Mouse (Mus musculus) intestine, embryonic 14.5 days (tissue): ENCODE data around the gene Plxnc1. TPM values are rescaled to one million over a fixed set of nuclear protein-coding genes. Genes with fewer than 3 reads are reported as not detected.

ENCODE experiments used
- ATAC-seq: fragments of 200-750 bp; cut with Nextera tagmentation; replicated peaks from 2 replicates; pipeline ENCODE4 v1.8.0; 2017; ENCODE audit warnings: low read depth, moderate number of reproducible peaks, moderate TSS enrichment, moderate library complexity; ENCODE audit not compliant: low FRiP score, low TSS enrichment
- DNase-seq: peaks from one replicate; pipeline ENCODE4 v3.0.0-alpha.2; 2018; ENCODE audit warnings: low spot score
- H3K27ac ChIP-seq: fragments of 300-500 bp; sonication (generic); 2 replicates; pipeline ENCODE4 v1.5.1; 2014; ENCODE audit warnings: low read depth, mild to moderate bottlenecking, control low read depth
- H3K27me3 ChIP-seq: fragments of 300-500 bp; sonication (generic); replicated peaks from 2 replicates; pipeline ENCODE4 v1.6.1; 2014; ENCODE audit warnings: low read length, control low read depth; ENCODE audit not compliant: control insufficient read depth, insufficient read depth
- H3K36me3 ChIP-seq: fragments of 300-500 bp; sonication (generic); 2 replicates; pipeline ENCODE4 v1.6.1; 2014; ENCODE audit warnings: low read length, control low read depth; ENCODE audit not compliant: control insufficient read depth, insufficient read depth
- H3K4me1 ChIP-seq: fragments of 300-500 bp; sonication (generic); replicated peaks from 2 replicates; pipeline ENCODE4 v1.6.1; 2014; ENCODE audit warnings: low read length, control low read depth, mixed read lengths; ENCODE audit not compliant: control insufficient read depth, insufficient read depth
- H3K4me2 ChIP-seq: fragments of 300-500 bp; sonication (generic); 2 replicates; pipeline ENCODE4 v1.6.1; 2014; ENCODE audit warnings: low read length
- H3K4me3 ChIP-seq: fragments of 300-500 bp; sonication (generic); 2 replicates; pipeline ENCODE4 v1.5.1; 2014; ENCODE audit warnings: low read depth, low read length, control low read depth, mixed read lengths
- H3K9ac ChIP-seq: fragments of 300-500 bp; sonication (generic); 2 replicates; pipeline ENCODE4 v1.6.1; 2014; ENCODE audit warnings: mild to moderate bottlenecking, low read length
- H3K9me3 ChIP-seq: fragments of 300-500 bp; sonication (generic); 2 replicates; pipeline ENCODE4 v1.6.1; 2016; ENCODE audit warnings: low read length, control low read depth; ENCODE audit not compliant: control insufficient read depth
- WGBS: fragments of 180-500 bp; shearing (Covaris S2); extraction: QIAGEN DNeasy Blood & Tissue Kit; methylation state at CpG from one replicate; pipeline ENCODE4 v1.1.7; 2014; 5-methylcytosine and 5-hydroxymethylcytosine counted together
- polyA plus RNA-seq: library from polyadenylated mRNA; unstranded; fragments of >200 nt; fragmentation: Nextera tagmentation; extraction: Ambion mirVana; gene quantifications from 2 replicates; pipeline ENCODE4 v1.2.1, GENCODE M21; 2014

The Plxnc1 gene
- polyA plus RNA-seq, 1 experiment from 2014 or later, result 1.2 TPM

GRCm38 (mm10) chr10:94943846-94944690 lies 567 bp downstream of the Plxnc1 start:
- Histone ChIP-seq H3K9ac (peak overlapping the region; percentile 56), H3K4me2 (peak overlapping the region; percentile 86), H3K36me3 (no peaks in the 10 kb centered on the region), H3K4me3 (peak overlapping the region; percentile 70), H3K4me1 (peaks cover 15% of the 10 kb centered on the region; the same call in 1 of the 2 replicates), H3K27me3 (peaks cover 54% of the 10 kb centered on the region), H3K9me3 (no peaks in the 10 kb centered on the region), H3K27ac (no peak overlapping the region)
- ATAC-seq, result peak; percentile 30
- under 1% methylated on average over 100 of the region's 110 CpGs for WGBS
- peak; percentile 78 for DNase-seq

DNA sequence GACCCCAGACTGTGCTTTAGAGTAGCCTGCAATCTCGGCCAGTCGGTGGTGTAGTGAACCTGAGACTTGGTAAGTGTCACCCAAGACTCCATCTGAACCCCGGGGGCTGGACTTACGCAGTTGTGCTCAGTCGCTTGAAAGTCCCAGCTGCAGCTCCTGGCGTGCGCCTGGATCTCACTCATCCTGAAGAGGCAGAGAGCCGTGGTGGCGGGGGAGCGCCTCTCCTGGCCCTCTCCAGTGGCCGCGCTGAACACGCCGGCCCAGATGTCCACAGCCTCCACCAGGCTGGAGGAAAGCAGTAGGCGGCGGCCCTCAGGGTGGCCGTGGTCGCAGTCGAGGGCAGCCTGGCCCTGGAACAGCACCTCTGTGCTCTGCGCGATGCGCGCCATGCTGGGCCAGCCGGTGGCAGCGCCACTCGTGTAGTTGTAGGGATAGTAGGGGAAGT lies 1.2 kb downstream of the Plxnc1 start:
- peak; percentile 38; the same call in 1 of the 2 replicates for ATAC-seq

DNA sequence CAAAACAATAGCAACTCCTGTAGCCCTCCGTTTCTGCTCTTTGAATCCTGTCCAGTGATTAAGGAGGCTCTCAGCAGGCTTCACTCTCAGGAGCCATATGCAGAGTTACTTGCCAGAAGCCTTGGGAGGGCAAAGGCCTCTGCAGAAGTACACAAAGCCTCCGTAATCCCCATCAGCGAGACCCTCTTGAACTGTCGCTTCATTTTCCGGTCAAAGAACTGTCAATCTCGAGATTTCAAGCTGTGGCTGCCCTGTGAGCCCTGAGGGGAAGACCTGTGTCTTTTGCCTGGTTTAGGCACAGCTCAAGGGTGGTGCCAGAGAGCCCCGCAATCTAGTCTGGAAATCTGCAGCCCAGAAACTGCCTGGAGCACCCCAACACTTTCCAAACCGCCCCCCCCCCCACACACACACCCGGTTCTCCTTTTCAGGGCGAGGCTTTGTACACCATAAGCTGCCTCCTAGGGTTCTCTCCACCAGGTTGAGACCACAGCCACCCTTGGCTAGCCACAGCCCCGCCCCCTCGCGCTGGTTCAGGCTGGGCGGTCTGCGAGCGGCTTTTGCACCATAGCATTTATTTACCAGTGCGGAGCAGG lies 2.1 kb downstream of the Plxnc1 start:
- peaks cover 15% of the 10 kb centered on the region; the same call in 1 of the 2 replicates for H3K4me1 ChIP-seq
- no peak overlapping the region for H3K9ac ChIP-seq
- no peak overlapping the region for H3K27ac ChIP-seq
- H3K9me3 ChIP-seq, result no peaks in the 10 kb centered on the region
- DNase-seq (peak; percentile 61), ATAC-seq (no peak)
- no peaks in the 10 kb centered on the region for H3K36me3 ChIP-seq
- H3K4me3 ChIP-seq, result peak overlapping the region; percentile 70
- 4% methylated on average over 16 of the region's 17 CpGs for WGBS
- H3K4me2 ChIP-seq, result peak overlapping the region; percentile 86
- peaks cover 54% of the 10 kb centered on the region for H3K27me3 ChIP-seq

More for the DNA sequence above, 1.2 kb downstream of the Plxnc1 start:
- Histone ChIP-seq H3K4me1 (peaks cover 15% of the 10 kb centered on the region; the same call in 1 of the 2 replicates), H3K36me3 (no peaks in the 10 kb centered on the region), H3K9ac (no peak overlapping the region; the same call in 1 of the 2 replicates), H3K4me2 (peak overlapping the region; percentile 86), H3K27ac (no peak overlapping the region), H3K4me3 (peak overlapping the region; percentile 70), H3K27me3 (peaks cover 54% of the 10 kb centered on the region), H3K9me3 (no peaks in the 10 kb centered on the region)
- under 1% methylated on average over 26 of the region's 26 CpGs for WGBS
- peak; percentile 76 for DNase-seq

- no peak overlapping the region for H3K4me2 ChIP-seq
- no peak overlapping the region for H3K27ac ChIP-seq
- H3K9ac ChIP-seq, result no peak overlapping the region
- H3K27me3 ChIP-seq, result peaks cover 50% of the 10 kb centered on the region
- no peak for DNase-seq
- ATAC-seq, result no peak
- 23% methylated on average over 4 of the region's 4 CpGs for WGBS
- H3K36me3 ChIP-seq, result no peaks in the 10 kb centered on the region
- H3K9me3 ChIP-seq, result no peaks in the 10 kb centered on the region
- no peak overlapping the region for H3K4me3 ChIP-seq
- peaks cover 15% of the 10 kb centered on the region; the same call in 1 of the 2 replicates for H3K4me1 ChIP-seq
Observed at GRCm38 (mm10) chr10:94941551-94941950, 3.1 kb downstream of the Plxnc1 start.

- no peak for DNase-seq
- 43% methylated on average over 7 of the region's 7 CpGs for WGBS
- H3K9ac ChIP-seq, result no peak overlapping the region
- no peak overlapping the region for H3K4me3 ChIP-seq
- no peak overlapping the region for H3K4me2 ChIP-seq
- peaks cover 42% of the 10 kb centered on the region for H3K27me3 ChIP-seq
- no peaks in the 10 kb centered on the region for H3K9me3 ChIP-seq
- no peak for ATAC-seq
- H3K4me1 ChIP-seq, result peaks cover 15% of the 10 kb centered on the region; the same call in 1 of the 2 replicates
- H3K27ac ChIP-seq, result no peak overlapping the region
- H3K36me3 ChIP-seq, result no peaks in the 10 kb centered on the region
Observed at GRCm38 (mm10) chr10:94940786-94941185, 3.8 kb downstream of the Plxnc1 start.

- Histone ChIP-seq H3K36me3 (no peaks in the 10 kb centered on the region), H3K4me3 (no peak overlapping the region), H3K4me1 (peaks cover 11% of the 10 kb centered on the region; the same call in 1 of the 2 replicates), H3K9me3 (no peaks in the 10 kb centered on the region), H3K27ac (no peak overlapping the region), H3K4me2 (no peak overlapping the region), H3K9ac (no peak overlapping the region), H3K27me3 (peaks cover 35% of the 10 kb centered on the region)
- 61% methylated on average over 2 of the region's 2 CpGs for WGBS
- ATAC-seq (no peak), DNase-seq (no peak)
Observed at GRCm38 (mm10) chr10:94940061-94940460, 4.6 kb downstream of the Plxnc1 start.

DNA sequence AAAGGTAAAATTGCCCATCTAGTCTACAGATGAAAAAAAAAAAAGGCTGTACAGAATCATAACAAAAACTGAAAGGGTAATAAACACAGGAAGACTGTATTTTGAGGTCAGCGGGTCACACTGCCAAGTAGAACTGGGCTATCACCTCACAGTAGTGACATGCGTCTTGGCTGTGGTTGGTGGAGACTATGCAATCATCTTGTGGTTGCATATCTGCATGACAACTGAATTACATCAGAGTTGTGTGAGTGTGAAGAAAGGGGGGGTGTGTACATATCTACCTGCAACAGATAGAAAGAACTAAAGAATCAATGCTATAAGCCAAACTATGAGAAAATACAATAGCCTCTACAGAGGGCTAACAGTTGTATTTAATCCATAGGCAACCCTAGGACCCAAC lies 5.7 kb downstream of the Plxnc1 start:
- no peak overlapping the region for H3K27ac ChIP-seq
- WGBS, result 94% methylated on average over 2 of the region's 2 CpGs

GRCm38 (mm10) chr10:94938320-94938719 lies 6.3 kb downstream of the Plxnc1 start:
- no peak for ATAC-seq
- no peak overlapping the region for H3K4me3 ChIP-seq
- no peaks in the 10 kb centered on the region for H3K36me3 ChIP-seq
- DNase-seq, result no peak
- no peaks in the 10 kb centered on the region for H3K9me3 ChIP-seq
- H3K4me2 ChIP-seq, result no peak overlapping the region
- H3K27ac ChIP-seq, result no peak overlapping the region
- peaks cover 10% of the 10 kb centered on the region; the same call in 1 of the 2 replicates for H3K4me1 ChIP-seq
- peaks cover 23% of the 10 kb centered on the region for H3K27me3 ChIP-seq
- WGBS, result 83% methylated on average over 6 of the region's 6 CpGs
- H3K9ac ChIP-seq, result no peak overlapping the region

More for the DNA sequence above, 5.7 kb downstream of the Plxnc1 start:
- Histone ChIP-seq H3K4me2 (no peak overlapping the region), H3K4me1 (peaks cover 11% of the 10 kb centered on the region; the same call in 1 of the 2 replicates), H3K9me3 (no peaks in the 10 kb centered on the region), H3K27me3 (peaks cover 29% of the 10 kb centered on the region), H3K9ac (no peak overlapping the region), H3K4me3 (no peak overlapping the region), H3K36me3 (no peaks in the 10 kb centered on the region)
- DNase-seq, result no peak
- ATAC-seq, result no peak
